Mouse (Mus musculus): Measurements from ENCODE around the gene Klhdc10.

- TF ChIP-seq CTCF (conservative IDR thresholded peaks at IDR 0.05; ENCODE audit: low read length): no peak
- TF ChIP-seq NANOG (IDR thresholded peaks at IDR 0.05; ENCODE audit: borderline replicate concordance, low read length): no peak
- no peak for TF ChIP-seq POU5F1 (IDR thresholded peaks at IDR 0.05; ENCODE audit: borderline replicate concordance, low read length)
Measured at GRCm38 (mm10) chr6:30460750-30461446, 59.2 kb downstream of the Klhdc10 start.

Data from E14TG2a.4 (cell line).